Mouse (Mus musculus) erythroblast, embryonic 14.5 days (primary cell): ENCODE measurements around the gene Tapbp.

ENCODE experiments used
- GATA1 ChIP-seq: IDR thresholded peaks from 2 replicates; pipeline ENCODE4 v1.6.1; 2012; ENCODE audit warnings: low read length, inconsistent platforms, mixed read lengths
- TAL1 ChIP-seq: IDR thresholded peaks from 3 replicates; pipeline ENCODE4 v1.6.1; 2012; ENCODE audit warnings: low read length, inconsistent platforms, mixed read lengths

GRCm38 (mm10) chr17:33915671-33916250, at the start of gene Tapbp, which contains the start of gene Zbtb22:
- TF ChIP-seq TAL1, result no peak
- no peak for TF ChIP-seq GATA1
